Mouse (Mus musculus): Measurements from ENCODE around the gene Ldb3. TPM values are rescaled to one million over a fixed set of nuclear protein-coding genes. Genes with fewer than 3 reads are reported as not detected.

Gene Ldb3
- polyA plus RNA-seq, 1 experiment, result 102 TPM

DNA sequence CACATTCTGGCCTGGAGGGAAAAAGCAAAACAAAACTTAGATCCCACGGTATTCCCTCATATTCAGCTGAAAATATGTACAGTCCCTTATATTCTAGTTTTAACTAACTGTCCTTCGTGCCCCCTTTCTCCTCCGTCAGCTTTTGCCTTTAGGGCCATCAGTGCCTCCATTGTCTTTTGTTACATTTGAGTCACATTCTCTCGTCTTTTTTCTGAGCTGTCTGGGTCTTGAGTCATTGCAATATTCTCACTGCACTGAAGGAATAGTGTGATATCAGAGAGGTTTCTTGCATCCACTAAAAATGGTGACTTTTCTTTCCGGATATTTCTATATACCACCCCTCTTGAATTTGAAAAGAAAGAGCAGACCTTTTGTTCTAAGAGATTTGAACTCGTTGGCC lies 84.7 kb downstream of the Ldb3 start:
- no peak overlapping the region for H3K4me3 ChIP-seq (ENCODE audit: low read depth, low read length)
- WGBS, result 78% methylated on average over 6 of the region's 6 CpGs

DNA sequence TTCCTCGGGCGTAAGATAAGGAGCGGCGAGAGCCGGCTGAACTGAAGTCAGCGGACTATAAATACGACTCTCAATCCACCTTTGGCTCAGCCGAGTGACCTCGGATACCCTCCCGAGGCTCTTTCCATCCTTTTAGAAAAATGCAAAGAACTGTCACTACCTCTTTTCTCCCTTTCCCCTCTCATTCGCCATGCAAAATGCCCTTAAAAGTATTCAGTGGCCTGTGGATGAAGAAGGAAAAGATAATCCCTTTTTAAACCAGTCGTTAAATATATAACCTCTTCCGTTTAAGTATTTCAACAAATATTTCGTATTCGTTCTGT lies 85.2 kb downstream of the Ldb3 start, which contains the start of gene Bmpr1a:
Bmpr1a (minus strand) TSS at position 17 of the 323 bp plus-strand sequence.
- 0 out of 2 replicates have a peak, but pooled peaks have one; percentile 20 for TF ChIP-seq POLR2A (IDR thresholded peaks at IDR 0.05; ENCODE audit: low read depth, low read length)
- no peak for TF ChIP-seq CTCF (IDR thresholded peaks at IDR 0.05; ENCODE audit: extremely low read depth, insufficient read length, insufficient replicate concordance, low read depth, low read length)
- H3K27ac ChIP-seq (ENCODE audit: insufficient read depth, low read depth, low read length), result peak within 1 kb of the TSS; percentile 88
- H3K4me1 ChIP-seq (ENCODE audit: control insufficient read depth, insufficient read depth, insufficient read length, low read length), result peaks cover 17% of the 10 kb centered on the region
- H3K36me3 ChIP-seq (ENCODE audit: control insufficient read depth, insufficient read depth, low read length), result no peaks in the 10 kb centered on the region
- H3K27me3 ChIP-seq (ENCODE audit: control insufficient read depth, insufficient read depth, low read length), result no peaks in the 10 kb centered on the region
- peak within 1 kb of the TSS; percentile 95 for H3K4me3 ChIP-seq (ENCODE audit: low read depth, low read length)
- 13% methylated on average over 15 of the region's 15 CpGs for WGBS

More for the DNA sequence above, 84.7 kb downstream of the Ldb3 start:
- H3K27ac ChIP-seq (ENCODE audit: insufficient read depth, low read depth, low read length), result no peak overlapping the region
- TF ChIP-seq CTCF (IDR thresholded peaks at IDR 0.05; ENCODE audit: extremely low read depth, insufficient read length, insufficient replicate concordance, low read depth, low read length) (no peak), POLR2A (IDR thresholded peaks at IDR 0.05; ENCODE audit: low read depth, low read length) (no peak)
- no peaks in the 10 kb centered on the region for H3K27me3 ChIP-seq (ENCODE audit: control insufficient read depth, insufficient read depth, low read length)
- no peaks in the 10 kb centered on the region for H3K36me3 ChIP-seq (ENCODE audit: control insufficient read depth, insufficient read depth, low read length)
- peaks cover 18% of the 10 kb centered on the region for H3K4me1 ChIP-seq (ENCODE audit: control insufficient read depth, insufficient read depth, insufficient read length, low read length)

DNA sequence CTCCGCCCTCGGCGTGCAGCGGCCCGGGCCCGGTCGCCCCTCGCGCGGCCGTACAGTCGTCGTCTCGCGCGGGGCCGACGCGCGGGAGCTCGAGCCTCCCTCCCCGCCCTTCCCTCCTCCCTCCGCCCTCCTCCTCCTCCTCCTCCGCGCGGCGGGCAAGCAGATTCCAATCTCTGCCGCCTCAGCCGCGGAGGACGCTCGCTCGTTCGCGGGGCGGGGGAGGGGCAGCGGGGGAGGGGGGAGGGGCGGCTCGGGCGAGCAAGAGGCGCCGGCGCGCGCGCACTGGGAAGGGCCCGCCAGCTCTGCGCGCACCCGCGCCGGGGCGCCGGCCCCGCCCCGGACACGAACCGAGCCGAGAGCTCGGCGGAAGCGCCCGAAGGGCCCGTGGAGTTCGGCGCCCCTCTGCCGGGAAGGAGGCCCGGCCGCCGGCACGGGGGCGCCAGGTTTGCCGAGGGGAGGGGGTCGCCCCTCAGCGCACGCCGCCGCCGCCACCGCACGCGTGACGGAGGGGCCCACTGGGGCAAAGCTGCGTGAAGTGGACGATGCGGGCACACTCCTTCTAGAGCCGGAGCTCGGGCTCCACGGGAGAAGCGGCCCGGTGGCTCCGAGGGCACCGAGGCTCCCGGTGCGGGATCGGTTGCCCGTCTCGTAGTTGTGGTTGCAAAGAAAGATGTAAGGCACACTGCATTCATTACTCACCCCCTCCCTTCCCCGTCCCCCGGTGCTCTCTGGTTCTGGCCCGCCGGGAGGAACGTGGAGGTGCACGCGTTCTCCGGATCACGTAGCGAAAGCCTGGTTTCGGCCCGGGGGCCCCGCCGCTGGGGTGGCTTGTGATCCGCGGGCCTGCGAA lies 85.8 kb downstream of the Ldb3 start:
- under 1% methylated on average over 106 of the region's 115 CpGs for WGBS
- H3K36me3 ChIP-seq (ENCODE audit: control insufficient read depth, insufficient read depth, low read length), result no peaks in the 10 kb centered on the region
- peak overlapping the region; percentile 88 for H3K27ac ChIP-seq (ENCODE audit: insufficient read depth, low read depth, low read length)
- peaks cover 11% of the 10 kb centered on the region for H3K4me1 ChIP-seq (ENCODE audit: control insufficient read depth, insufficient read depth, insufficient read length, low read length)
- no peaks in the 10 kb centered on the region for H3K27me3 ChIP-seq (ENCODE audit: control insufficient read depth, insufficient read depth, low read length)
- no peak for TF ChIP-seq CTCF (IDR thresholded peaks at IDR 0.05; ENCODE audit: extremely low read depth, insufficient read length, insufficient replicate concordance, low read depth, low read length)
- peak; percentile 23 for TF ChIP-seq POLR2A (IDR thresholded peaks at IDR 0.05; ENCODE audit: low read depth, low read length)
- peak overlapping the region; percentile 95 for H3K4me3 ChIP-seq (ENCODE audit: low read depth, low read length)

DNA sequence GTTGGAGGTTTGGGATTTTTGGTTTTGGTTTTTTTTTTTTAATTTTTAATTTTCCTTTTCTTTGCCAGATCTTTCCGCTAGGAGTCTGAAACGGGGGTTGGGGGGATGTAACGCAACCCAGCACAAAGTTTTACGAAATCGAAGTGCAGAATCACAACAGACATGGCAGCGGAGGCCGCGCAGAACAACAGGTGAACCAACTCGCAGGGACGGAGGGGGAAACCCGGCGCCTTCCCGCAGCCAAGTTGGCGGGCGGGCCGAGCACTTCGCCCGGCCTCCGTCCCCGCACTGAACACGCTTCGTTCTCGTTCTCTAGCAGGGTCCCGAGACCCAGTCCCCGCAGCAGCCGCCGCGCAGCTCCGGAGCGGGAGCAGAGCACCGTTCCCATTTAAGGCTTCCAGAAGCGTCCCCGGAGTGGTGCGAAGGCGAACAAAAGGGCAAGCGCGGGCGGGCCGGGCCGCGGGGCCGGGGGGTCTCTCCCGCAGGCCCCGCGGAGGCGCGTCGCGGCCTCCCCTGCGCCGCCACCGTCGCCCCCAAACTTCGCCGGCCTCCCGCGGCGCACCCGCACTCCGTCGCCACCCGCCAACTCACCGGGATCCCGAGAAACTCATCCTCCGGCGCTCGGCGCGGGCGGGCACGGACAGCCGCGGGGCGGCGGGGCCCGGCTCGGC lies 86.5 kb downstream of the Ldb3 start:
- TF ChIP-seq CTCF (IDR thresholded peaks at IDR 0.05; ENCODE audit: extremely low read depth, insufficient read length, insufficient replicate concordance, low read depth, low read length) (no peak), POLR2A (IDR thresholded peaks at IDR 0.05; ENCODE audit: low read depth, low read length) (no peak)
- H3K4me3 ChIP-seq (ENCODE audit: low read depth, low read length), result peak overlapping the region; percentile 95
- WGBS, result 1% methylated on average over 73 of the region's 77 CpGs
- H3K27ac ChIP-seq (ENCODE audit: insufficient read depth, low read depth, low read length), result peak overlapping the region; percentile 82
- H3K27me3 ChIP-seq (ENCODE audit: control insufficient read depth, insufficient read depth, low read length), result no peaks in the 10 kb centered on the region
- no peaks in the 10 kb centered on the region for H3K36me3 ChIP-seq (ENCODE audit: control insufficient read depth, insufficient read depth, low read length)
- peaks cover 13% of the 10 kb centered on the region for H3K4me1 ChIP-seq (ENCODE audit: control insufficient read depth, insufficient read depth, insufficient read length, low read length)

DNA sequence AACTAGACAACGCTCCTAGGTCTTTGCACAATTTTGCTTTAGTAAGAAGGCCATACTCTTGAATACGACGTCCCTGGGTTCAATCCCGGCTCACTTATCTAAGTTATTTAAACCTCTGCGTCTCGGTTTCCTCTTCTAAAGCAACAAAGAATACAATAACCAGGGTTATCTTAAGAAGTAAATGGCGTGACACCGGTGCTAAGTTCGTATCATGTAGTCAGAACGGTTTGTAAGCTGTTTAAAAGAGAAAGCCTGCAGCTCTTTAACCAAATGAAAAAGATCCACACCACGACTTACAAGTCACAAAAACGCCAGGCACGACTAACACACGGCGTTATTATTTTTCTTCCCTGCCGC lies 87.1 kb downstream of the Ldb3 start:
- TF ChIP-seq CTCF (IDR thresholded peaks at IDR 0.05; ENCODE audit: extremely low read depth, insufficient read length, insufficient replicate concordance, low read depth, low read length), result no peak
- no peak for TF ChIP-seq POLR2A (IDR thresholded peaks at IDR 0.05; ENCODE audit: low read depth, low read length)
- Histone ChIP-seq H3K36me3 (ENCODE audit: control insufficient read depth, insufficient read depth, low read length) (no peaks in the 10 kb centered on the region), H3K4me3 (ENCODE audit: low read depth, low read length) (peak overlapping the region; percentile 95), H3K4me1 (ENCODE audit: control insufficient read depth, insufficient read depth, insufficient read length, low read length) (peaks cover 13% of the 10 kb centered on the region), H3K27me3 (ENCODE audit: control insufficient read depth, insufficient read depth, low read length) (no peaks in the 10 kb centered on the region), H3K27ac (ENCODE audit: insufficient read depth, low read depth, low read length) (peak overlapping the region; percentile 82)
- WGBS, result 1% methylated on average over 16 of the region's 16 CpGs

DNA sequence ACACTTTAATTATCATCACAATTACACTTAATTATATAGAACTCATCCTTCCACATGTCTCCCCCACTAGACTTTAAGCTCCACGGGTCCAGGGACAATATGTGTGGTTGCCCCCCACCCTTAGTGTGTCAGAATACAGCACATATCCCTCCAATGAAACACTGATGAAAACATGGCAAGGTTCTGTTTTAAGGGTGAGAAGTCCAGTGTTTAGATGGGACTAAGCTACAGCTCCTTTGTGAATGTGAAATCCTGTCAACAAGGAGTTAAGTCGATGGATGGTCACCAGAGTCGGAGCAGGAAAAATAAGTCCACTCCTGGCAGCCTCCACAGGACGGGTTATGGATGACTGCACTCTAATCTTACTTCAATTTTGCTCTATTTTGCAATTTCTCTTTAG lies 88.2 kb downstream of the Ldb3 start:
- no peaks in the 10 kb centered on the region for H3K27me3 ChIP-seq (ENCODE audit: control insufficient read depth, insufficient read depth, low read length)
- 8% methylated on average over 4 of the region's 4 CpGs for WGBS
- peaks cover 6% of the 10 kb centered on the region for H3K4me1 ChIP-seq (ENCODE audit: control insufficient read depth, insufficient read depth, insufficient read length, low read length)
- H3K4me3 ChIP-seq (ENCODE audit: low read depth, low read length), result no peak overlapping the region
- no peaks in the 10 kb centered on the region for H3K36me3 ChIP-seq (ENCODE audit: control insufficient read depth, insufficient read depth, low read length)
- no peak for TF ChIP-seq POLR2A (IDR thresholded peaks at IDR 0.05; ENCODE audit: low read depth, low read length)
- 0 out of 2 replicates have a peak overlapping the region, but pooled peaks have one; percentile 4 for H3K27ac ChIP-seq (ENCODE audit: insufficient read depth, low read depth, low read length)

DNA sequence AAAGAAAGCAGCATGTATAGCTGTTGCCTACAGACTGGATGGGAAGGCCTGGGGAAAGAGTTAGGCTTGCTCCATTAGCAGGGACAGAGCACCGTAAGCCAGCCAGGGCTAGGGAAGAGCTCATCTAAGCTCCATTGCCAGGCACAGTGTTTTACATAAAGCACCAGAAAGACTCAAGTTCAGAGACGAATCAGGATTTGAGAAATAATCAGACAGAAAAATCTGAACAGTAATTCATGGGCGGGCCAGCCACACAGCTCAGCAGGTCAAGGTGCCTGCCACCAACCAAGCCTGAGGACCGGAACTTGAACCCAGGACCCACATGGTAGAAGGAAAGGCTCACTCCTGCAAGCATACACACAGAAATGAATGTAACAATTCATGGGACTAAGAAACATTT lies 88.8 kb downstream of the Ldb3 start:
- WGBS, result 27% methylated on average over 4 of the region's 4 CpGs
- no peak for TF ChIP-seq POLR2A (IDR thresholded peaks at IDR 0.05; ENCODE audit: low read depth, low read length)
- TF ChIP-seq CTCF (IDR thresholded peaks at IDR 0.05; ENCODE audit: extremely low read depth, insufficient read length, insufficient replicate concordance, low read depth, low read length), result no peak
- Histone ChIP-seq H3K36me3 (ENCODE audit: control insufficient read depth, insufficient read depth, low read length) (no peaks in the 10 kb centered on the region), H3K27ac (ENCODE audit: insufficient read depth, low read depth, low read length) (peak overlapping the region; percentile 5; the same call in 1 of the 2 replicates), H3K27me3 (ENCODE audit: control insufficient read depth, insufficient read depth, low read length) (no peaks in the 10 kb centered on the region), H3K4me1 (ENCODE audit: control insufficient read depth, insufficient read depth, insufficient read length, low read length) (peaks cover 6% of the 10 kb centered on the region; the same call in 1 of the 2 replicates), H3K4me3 (ENCODE audit: low read depth, low read length) (no peak overlapping the region)

All from small intestine, adult 2 months (tissue).